In genomic region chr3:53478419-53479046, GRCm38 (mm10) we compare ENCODE assay signal across 18 mouse cellular contexts. TPM values are rescaled to one million over a fixed set of nuclear protein-coding genes. Genes with fewer than 3 reads are reported as not detected.
DNase-seq lines count a peak whose midpoint lies in the region; ATAC-seq and TF ChIP-seq lines count a peak whose summit lies in the region.
"Had no signal": no experiment of that assay in that cellular context is flagged by ENCODE, and none has a peak within 500 bp of the region (broad histone marks: within the 10 kb centered on the region; RNA-seq: fewer than 3 reads in every experiment).

No protein-coding gene starts in this region.

- H3K4me2 ChIP-seq in forebrain, embryonic 13.5 days: no peak overlapping the region
- no peak overlapping the region for H3K4me2 ChIP-seq in kidney, embryonic 15.5 days
- H3K4me2 ChIP-seq in intestine, postnatal 0 days (replicated peaks; ENCODE audit: low read depth): no peak overlapping the region
- H3K4me2 ChIP-seq: limb, embryonic 13.5 days; neural tube, embryonic 12.5 days had no signal

- no peaks in the 10 kb centered on the region for H3K4me1 ChIP-seq in forebrain, embryonic 13.5 days
- no peaks in the 10 kb centered on the region for H3K4me1 ChIP-seq in forebrain, embryonic 10.5 days
- no peaks in the 10 kb centered on the region for H3K4me1 ChIP-seq in kidney, embryonic 15.5 days
- peaks cover 53% of the 10 kb centered on the region for H3K4me1 ChIP-seq in E14TG2a.4 (replicated peaks; ENCODE audit: low read depth, low read length)
- H3K4me1 ChIP-seq in intestine, postnatal 0 days (replicated peaks; ENCODE audit: control insufficient read depth, insufficient read depth, low read length): no peaks in the 10 kb centered on the region
- H3K4me1 ChIP-seq: limb, embryonic 13.5 days; neural tube, embryonic 12.5 days had no signal

- no peaks in the 10 kb centered on the region for H3K27me3 ChIP-seq in forebrain, embryonic 13.5 days
- H3K27me3 ChIP-seq in forebrain, embryonic 10.5 days (ENCODE audit: poor library complexity, severe bottlenecking): no peaks in the 10 kb centered on the region
- H3K27me3 ChIP-seq in kidney, embryonic 15.5 days: no peaks in the 10 kb centered on the region
- H3K27me3 ChIP-seq in E14TG2a.4 (ENCODE audit: insufficient read depth, low read length): no peaks in the 10 kb centered on the region
- H3K27me3 ChIP-seq in intestine, postnatal 0 days (replicated peaks; ENCODE audit: control insufficient read depth, insufficient read depth, low read length): no peaks in the 10 kb centered on the region
- H3K27me3 ChIP-seq: limb, embryonic 13.5 days; megakaryocyte, embryonic 14.5 days; neural tube, embryonic 12.5 days had no signal

- no peaks in the 10 kb centered on the region for H3K9me3 ChIP-seq in forebrain, embryonic 13.5 days (replicated peaks)
- no peaks in the 10 kb centered on the region for H3K9me3 ChIP-seq in forebrain, embryonic 10.5 days
- H3K9me3 ChIP-seq in kidney, embryonic 15.5 days (replicated peaks): no peaks in the 10 kb centered on the region
- H3K9me3 ChIP-seq in E14TG2a.4 (ENCODE audit: low read length): no peaks in the 10 kb centered on the region
- H3K9me3 ChIP-seq in intestine, postnatal 0 days (ENCODE audit: control insufficient read depth): no peaks in the 10 kb centered on the region
- H3K9me3 ChIP-seq: limb, embryonic 13.5 days; megakaryocyte, embryonic 14.5 days; neural tube, embryonic 12.5 days had no signal

- ATAC-seq in forebrain, embryonic 13.5 days: peak; percentile 28; the same call in 1 of the 2 replicates
- ATAC-seq in kidney, embryonic 15.5 days (replicated peaks; ENCODE audit: low FRiP score): peak; percentile 30; the same call in 1 of the 2 replicates
- 0 out of 2 replicates have a peak, but pooled peaks have one; percentile 41 for ATAC-seq in intestine, postnatal 0 days

- H3K4me3 ChIP-seq in forebrain, embryonic 13.5 days: no peak overlapping the region
- H3K4me3 ChIP-seq in forebrain, embryonic 10.5 days: no peak overlapping the region
- no peak overlapping the region for H3K4me3 ChIP-seq in kidney, embryonic 15.5 days (replicated peaks)
- peak overlapping the region; percentile 57 for H3K4me3 ChIP-seq in E14TG2a.4 (replicated peaks; ENCODE audit: low read length)
- H3K4me3 ChIP-seq in intestine, postnatal 0 days (ENCODE audit: low read depth, low read length): no peak overlapping the region
- H3K4me3 ChIP-seq: limb, embryonic 13.5 days; megakaryocyte, embryonic 14.5 days; neural tube, embryonic 12.5 days had no signal

- WGBS in forebrain, embryonic 13.5 days: 96% methylated on average over 30 of the region's 30 CpGs
- 96% methylated on average over 30 of the region's 30 CpGs for WGBS in forebrain, embryonic 10.5 days
- 98% methylated on average over 30 of the region's 30 CpGs for WGBS in kidney, embryonic 15.5 days
- 96% methylated on average over 30 of the region's 30 CpGs for WGBS in intestine, postnatal 0 days

- DNase-seq in forebrain, embryonic 10.5 days (ENCODE audit: extremely low spot score, low spot score): no peak
- DNase-seq in kidney, postnatal 10 days: no peak
- DNase-seq in urinary bladder, postnatal 10 days (ENCODE audit: low spot score): no peak
- DNase-seq in frontal cortex, postnatal 36 days (ENCODE audit: low spot score in 2 of 2): no peak
- DNase-seq: adrenal gland, postnatal 10 days; B cell, adult 2 months; heart, adult 18-20 months; kidney, adult 18-20 months had no signal

- peaks cover 88% of the 10 kb centered on the region for H3K36me3 ChIP-seq in forebrain, embryonic 13.5 days (ENCODE audit: poor library complexity, severe bottlenecking)
- peaks cover 94% of the 10 kb centered on the region for H3K36me3 ChIP-seq in forebrain, embryonic 10.5 days (replicated peaks)
- peaks cover 91% of the 10 kb centered on the region for H3K36me3 ChIP-seq in kidney, embryonic 15.5 days
- peaks cover 72% of the 10 kb centered on the region for H3K36me3 ChIP-seq in E14TG2a.4 (ENCODE audit: insufficient read depth, low read length)
- peaks cover 71% of the 10 kb centered on the region for H3K36me3 ChIP-seq in intestine, postnatal 0 days (ENCODE audit: control insufficient read depth, insufficient read depth)

- no peak for TF ChIP-seq CTCF in E14TG2a.4 (conservative IDR thresholded peaks at IDR 0.05; ENCODE audit: low read length)
- TF ChIP-seq CTCF in intestine, postnatal 0 days (IDR thresholded peaks at IDR 0.05; ENCODE audit: low read depth): no peak

- no peak overlapping the region for H3K27ac ChIP-seq in forebrain, embryonic 13.5 days
- no peak overlapping the region for H3K27ac ChIP-seq in forebrain, embryonic 10.5 days
- no peak overlapping the region for H3K27ac ChIP-seq in kidney, embryonic 15.5 days
- H3K27ac ChIP-seq in intestine, postnatal 0 days (ENCODE audit: low read depth, low read length): no peak overlapping the region
- H3K27ac ChIP-seq: limb, embryonic 13.5 days; neural tube, embryonic 12.5 days had no signal

- H3K9ac ChIP-seq in forebrain, embryonic 13.5 days: no peak overlapping the region
- no peak overlapping the region for H3K9ac ChIP-seq in kidney, embryonic 15.5 days
- no peak overlapping the region for H3K9ac ChIP-seq in intestine, postnatal 0 days (ENCODE audit: low read depth, low read length)
- H3K9ac ChIP-seq: limb, embryonic 13.5 days; neural tube, embryonic 12.5 days had no signal

RNA-seq across cellular contexts. Expression of gene Stoml3, which starts 9.9 kb away (rescaled TPM):
- not detected in 2 replicates for polyA plus RNA-seq in forebrain, embryonic 13.5 days (2015; fragmentation: Nextera tagmentation; extraction: Ambion mirVana)
- polyA plus RNA-seq in forebrain, embryonic 10.5 days (2016; fragmentation: Nextera tagmentation; extraction: Ambion mirVana): not detected in 2 replicates
- 0.08 and 0.21 TPM in 2 replicates for polyA plus RNA-seq in kidney, embryonic 15.5 days (2015; fragmentation: Nextera tagmentation; extraction: Ambion mirVana)
- polyA plus RNA-seq in intestine, postnatal 0 days (2015; fragmentation: Nextera tagmentation; extraction: Ambion mirVana): not detected in 2 replicates
- polyA plus RNA-seq: heart, postnatal 0 days; large intestine, adult 2 months; urinary bladder, adult 2 months had no signal

RNA-seq across cellular contexts. Expression of gene Proser1, which starts 15.1 kb away (rescaled TPM):
- polyA plus RNA-seq in forebrain, embryonic 13.5 days (2015; fragmentation: Nextera tagmentation; extraction: Ambion mirVana): 28.8 and 32.9 TPM in 2 replicates
- 20.3 and 22.0 TPM in 2 replicates for polyA plus RNA-seq in forebrain, embryonic 10.5 days (2016; fragmentation: Nextera tagmentation; extraction: Ambion mirVana)
- polyA plus RNA-seq in kidney, embryonic 15.5 days (2015; fragmentation: Nextera tagmentation; extraction: Ambion mirVana): 20.8 and 24.8 TPM in 2 replicates
- 8.9 and 9.7 TPM in 2 replicates for polyA plus RNA-seq in intestine, postnatal 0 days (2015; fragmentation: Nextera tagmentation; extraction: Ambion mirVana)

RNA-seq across cellular contexts. Expression of gene Nhlrc3, which starts 15.4 kb away (rescaled TPM):
- polyA plus RNA-seq in forebrain, embryonic 13.5 days (2015; fragmentation: Nextera tagmentation; extraction: Ambion mirVana): 7.2 and 9.7 TPM in 2 replicates
- polyA plus RNA-seq in forebrain, embryonic 10.5 days (2016; fragmentation: Nextera tagmentation; extraction: Ambion mirVana): 9.8 and 10.3 TPM in 2 replicates
- polyA plus RNA-seq in kidney, embryonic 15.5 days (2015; fragmentation: Nextera tagmentation; extraction: Ambion mirVana): 9.3 and 9.9 TPM in 2 replicates
- polyA plus RNA-seq in intestine, postnatal 0 days (2015; fragmentation: Nextera tagmentation; extraction: Ambion mirVana): 21.0 and 22.8 TPM in 2 replicates
